Mouse (Mus musculus) lung, adult 2 months (tissue): ENCODE data around the gene Nudcd3.

Source experiments
- CTCF ChIP-seq: fragments of 200-500 bp; IDR thresholded peaks from 2 replicates; pipeline ENCODE4 v1.5.1; 2011; ENCODE audit warnings: mild to moderate bottlenecking, low read length, control low read depth; ENCODE audit not compliant: insufficient read depth
- POLR2A ChIP-seq: fragments of 200-500 bp; IDR thresholded peaks from 2 replicates; pipeline ENCODE4 v1.6.1; 2011; ENCODE audit warnings: low read depth, mild to moderate bottlenecking, control low read depth, low read length, borderline replicate concordance; ENCODE audit errors: extremely low read depth

DNA sequence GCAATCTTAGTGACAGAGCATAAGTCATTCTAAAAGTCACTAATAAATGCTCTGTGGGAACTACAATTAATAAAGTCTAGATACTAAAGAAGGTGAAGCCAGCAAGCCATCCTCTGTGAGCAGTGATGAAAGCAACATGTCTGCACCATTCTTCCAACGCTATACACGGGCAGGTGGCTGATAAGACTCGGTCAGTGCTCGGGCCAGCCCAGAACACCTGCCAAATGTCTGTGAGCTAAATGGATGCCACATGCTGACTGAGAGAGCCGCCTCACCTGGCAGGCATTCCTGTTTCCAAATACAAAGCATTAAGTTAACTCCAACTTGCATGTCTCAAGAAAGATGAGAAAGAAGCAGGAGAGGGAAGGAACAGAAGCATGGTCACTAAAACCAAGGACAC lies 43.1 kb downstream of the Nudcd3 start:
- TF ChIP-seq POLR2A (no peak), CTCF (no peak)
